Mouse (Mus musculus) B cell, adult 67 days (primary cell): ENCODE data around the gene Pgpep1l. TPM values are rescaled to one million over a fixed set of nuclear protein-coding genes. Genes with fewer than 3 reads are reported as not detected.

ENCODE experiments used
- total RNA-seq, 2 experiments: library from RNA; stranded (reverse); gene quantifications; 4 replicates each; pipeline ENCODE4 v1.2.4; 2023

Pgpep1l gene
- under 1 TPM in 1 of 2 experiments, not detected in 1; 0.62 TPM for total RNA-seq

GRCm38 (mm10) chr7:68264028-68264453 is at the start of gene Pgpep1l:
Pgpep1l (minus strand) TSS chr7:68264233.

DNA sequence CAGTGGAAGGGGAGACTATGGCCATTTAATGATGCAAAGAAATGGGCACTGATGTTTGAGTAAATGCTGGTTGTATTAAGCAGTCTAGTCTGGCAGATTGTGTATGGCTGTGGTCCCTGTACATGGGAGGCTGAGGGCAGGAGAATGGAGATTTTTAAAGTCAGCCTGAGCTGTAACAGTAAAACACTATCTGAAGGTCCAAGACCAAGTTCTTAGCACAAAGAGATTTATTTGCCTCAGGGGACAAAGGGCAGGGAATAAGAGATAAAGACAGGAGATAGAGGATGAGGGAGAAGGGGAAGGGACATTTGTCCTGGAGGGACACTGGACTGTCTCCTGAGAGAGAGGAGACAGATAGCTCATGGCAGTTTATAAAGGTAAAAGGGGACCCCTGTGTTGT is 9.5 kb upstream of the Pgpep1l start, which contains the start of gene Fam169b:
Gene Fam169b (plus strand): TSS at position 325 of the 400 bp plus-strand sequence.

Other genes starting within 250 kb of the Pgpep1l start
- 10 to 100 TPM; 39.1 to 39.8 TPM for gene Fam169b, start 9.6 kb upstream of the Pgpep1l start, total RNA-seq